Mouse (Mus musculus) E14TG2a.4 (cell line): ENCODE data around the gene Plekhs1.

Experiments used
- CTCF ChIP-seq: conservative IDR thresholded peaks from 2 replicates; pipeline ENCODE4 v1.5.1; 2014; ENCODE audit warnings: low read length
- POU5F1 ChIP-seq: IDR thresholded peaks from 2 replicates; pipeline ENCODE4 v1.6.1; 2014; ENCODE audit warnings: low read length, borderline replicate concordance

GRCm38 (mm10) chr19:56432706-56433105 is 28.7 kb upstream of the Plekhs1 start:
- TF ChIP-seq CTCF (no peak), POU5F1 (no peak)
